30 mouse cellular contexts compared by ENCODE assay signal in the genomic region with DNA sequence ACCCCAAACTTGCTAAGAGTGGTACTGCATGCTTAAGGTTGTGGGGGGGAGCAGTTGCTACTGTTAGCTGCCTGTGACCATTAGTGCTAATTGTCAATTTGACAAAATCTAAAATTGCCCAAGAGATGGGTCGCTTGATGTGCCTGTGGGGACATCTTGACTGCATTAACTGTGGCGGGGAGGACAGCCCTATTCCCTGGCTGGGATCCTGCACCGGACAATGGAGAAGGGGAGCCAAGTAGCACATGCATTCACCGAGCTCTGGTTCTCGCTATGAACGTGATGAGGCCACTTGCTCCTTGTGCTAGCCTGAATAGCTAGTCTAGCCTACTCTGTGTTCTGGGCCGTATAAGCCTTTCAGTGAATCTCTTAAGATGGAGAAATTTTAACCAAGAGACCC.
"Had no signal": no experiment of that assay in that cellular context is flagged by ENCODE, and none has a peak within 500 bp of the region (broad histone marks: within the 10 kb centered on the region; RNA-seq: fewer than 3 reads in every experiment).

No protein-coding gene starts in this region.

- H3K9ac ChIP-seq: limb, embryonic 12.5 days; limb, embryonic 13.5 days; limb, embryonic 15.5 days; liver, embryonic 12.5 days; liver, embryonic 13.5 days; liver, embryonic 14.5 days; liver, embryonic 15.5 days; liver, postnatal 0 days; lung, embryonic 14.5 days; lung, embryonic 15.5 days; midbrain, embryonic 12.5 days; midbrain, embryonic 13.5 days; midbrain, embryonic 15.5 days had no signal

- H3K4me2 ChIP-seq: limb, embryonic 12.5 days; limb, embryonic 13.5 days; limb, embryonic 15.5 days; liver, embryonic 11.5 days; liver, embryonic 12.5 days; liver, embryonic 13.5 days; liver, embryonic 15.5 days; lung, embryonic 14.5 days; lung, embryonic 15.5 days; midbrain, embryonic 11.5 days; midbrain, embryonic 12.5 days; midbrain, embryonic 13.5 days; midbrain, embryonic 15.5 days had no signal

- DNase-seq: left cerebral cortex, postnatal 4 days; liver; liver, embryonic 13.5 days; liver, postnatal 0 days; lung, adult 18-20 months; lung, adult 2 months; lung, embryonic 14.5 days; lung, postnatal 10 days; lung, postnatal 14 days; lung, postnatal 36 days; lung, postnatal 4 days; midbrain, embryonic 14.5 days had no signal

- ATAC-seq: lung, postnatal 0 days; midbrain, embryonic 13.5 days; midbrain, embryonic 15.5 days; midbrain, embryonic 16.5 days had no signal

- H3K27ac ChIP-seq: limb, embryonic 10.5 days; limb, embryonic 12.5 days; limb, embryonic 13.5 days; limb, embryonic 15.5 days; liver, embryonic 12.5 days; liver, embryonic 13.5 days; liver, embryonic 14.5 days; liver, embryonic 15.5 days; lung, embryonic 15.5 days; midbrain, embryonic 10.5 days; midbrain, embryonic 12.5 days; midbrain, embryonic 13.5 days; midbrain, embryonic 15.5 days had no signal

- H3K27me3 ChIP-seq: liver, embryonic 12.5 days; liver, embryonic 13.5 days; liver, embryonic 15.5 days; lung, embryonic 15.5 days; megakaryocyte, embryonic 14.5 days; midbrain, embryonic 12.5 days; midbrain, embryonic 13.5 days; midbrain, embryonic 15.5 days had no signal

- H3K4me3 ChIP-seq: limb, embryonic 10.5 days; limb, embryonic 12.5 days; limb, embryonic 13.5 days; limb, embryonic 15.5 days; liver, embryonic 12.5 days; liver, embryonic 13.5 days; liver, embryonic 15.5 days; lung, embryonic 15.5 days; megakaryocyte, embryonic 14.5 days; midbrain, embryonic 10.5 days; midbrain, embryonic 12.5 days; midbrain, embryonic 13.5 days; midbrain, embryonic 15.5 days; myocyte had no signal

- H3K36me3 ChIP-seq: limb, embryonic 10.5 days; limb, embryonic 12.5 days; limb, embryonic 13.5 days; limb, embryonic 15.5 days; liver, embryonic 12.5 days; liver, embryonic 13.5 days; liver, embryonic 15.5 days; lung, embryonic 15.5 days; midbrain, embryonic 10.5 days; midbrain, embryonic 12.5 days; midbrain, embryonic 13.5 days; midbrain, embryonic 15.5 days had no signal

- H3K9me3 ChIP-seq: limb, embryonic 10.5 days; limb, embryonic 12.5 days; limb, embryonic 13.5 days; limb, embryonic 15.5 days; liver, embryonic 12.5 days; liver, embryonic 13.5 days; liver, embryonic 15.5 days; lung, embryonic 15.5 days; megakaryocyte, embryonic 14.5 days; midbrain, embryonic 10.5 days; midbrain, embryonic 12.5 days; midbrain, embryonic 13.5 days; midbrain, embryonic 15.5 days had no signal
